Mouse (Mus musculus) neutrophil, adult 59 days (primary cell): ENCODE data around the gene Olfr904. TPM values are rescaled to one million over a fixed set of nuclear protein-coding genes. Genes with fewer than 3 reads are reported as not detected.

Experiments used
- total RNA-seq, 2 experiments: library from RNA; stranded (reverse); gene quantifications; 1 replicate in 1 of 2; 2 replicates in 1 of 2; pipeline ENCODE4 v1.2.4; 2023

Gene Olfr904
- not detected for total RNA-seq

DNA sequence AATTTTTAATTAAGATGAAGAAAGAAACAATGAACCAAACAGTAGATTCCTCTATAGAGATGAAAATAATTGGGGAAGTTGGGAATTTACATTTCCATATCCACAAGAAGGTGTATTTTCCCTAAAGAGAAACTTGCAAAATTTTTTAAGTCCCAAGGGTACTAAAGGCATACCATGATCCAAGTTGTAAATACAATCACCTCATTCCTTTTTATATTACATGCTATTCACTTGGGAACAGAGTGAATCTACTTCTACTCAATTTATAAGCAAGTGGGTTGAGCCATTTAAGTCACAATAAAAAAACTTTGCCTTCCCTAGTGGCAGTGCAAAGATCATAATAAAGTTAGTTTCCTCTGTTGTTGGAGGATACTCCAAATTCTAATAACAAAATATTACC lies at the start of gene Olfr904:
Olfr904 (plus strand) TSS at position 301 of the 400 bp plus-strand sequence.

DNA sequence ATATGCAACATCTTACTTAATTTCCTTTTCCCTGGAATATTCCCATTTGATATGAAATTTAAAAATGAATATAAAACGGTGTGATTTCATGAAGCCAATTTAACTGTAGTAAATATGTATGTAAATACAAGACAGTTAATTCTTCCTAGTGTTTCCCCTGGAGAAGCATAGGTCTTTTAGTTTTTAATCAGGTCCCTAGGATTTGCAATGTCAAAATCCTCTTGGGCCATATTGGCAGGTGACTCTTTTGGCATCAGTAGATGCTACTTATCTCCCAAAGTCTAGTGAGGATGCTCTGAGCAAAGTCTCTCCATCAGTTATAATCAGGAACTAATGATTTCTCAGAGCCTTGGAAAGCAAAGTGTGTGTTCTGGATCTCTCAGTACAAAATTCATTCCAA lies 33.8 kb upstream of the Olfr904 start, which contains the start of gene Olfr901:
Olfr901 (plus strand) TSS at position 301 of the 400 bp plus-strand sequence.

DNA sequence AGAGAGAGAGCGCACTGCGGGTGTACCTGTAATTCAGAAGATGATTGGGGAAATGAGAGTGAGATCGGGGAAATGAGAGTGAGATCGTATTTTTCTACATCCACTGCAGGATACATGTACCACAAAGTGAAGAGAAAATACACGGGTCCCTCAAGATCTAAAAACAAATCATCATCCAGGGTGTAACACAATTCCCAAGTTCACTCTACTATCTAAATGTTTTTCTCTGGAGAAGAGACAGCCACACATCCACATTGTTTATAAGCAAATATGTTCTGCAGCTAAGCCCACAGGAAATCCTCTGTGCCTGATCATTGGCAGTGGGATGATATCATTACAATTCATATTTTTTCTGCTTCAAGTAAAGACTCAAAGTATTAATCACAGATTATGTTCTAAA lies 15.6 kb upstream of the Olfr904 start, which contains the start of gene Olfr902:
Olfr902 (plus strand) TSS at position 301 of the 400 bp plus-strand sequence.

DNA sequence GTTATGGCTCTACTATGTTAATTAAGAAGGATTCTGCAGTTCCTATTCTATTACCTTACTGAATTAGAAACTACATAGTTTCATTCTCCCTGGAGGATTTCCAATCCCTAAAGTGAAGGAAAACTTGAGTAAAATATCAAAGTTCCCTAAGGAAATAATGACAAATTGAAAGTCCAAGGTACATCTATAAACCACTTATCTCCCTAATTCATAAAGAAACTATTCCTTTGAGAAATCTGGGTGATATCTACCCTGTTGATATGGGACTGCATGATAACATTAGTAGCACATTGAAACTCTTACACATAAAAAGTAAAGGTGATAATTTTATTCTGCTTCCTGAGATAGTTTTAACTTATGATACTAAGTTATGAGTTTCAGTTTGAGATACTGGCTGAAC lies 7.9 kb downstream of the Olfr904 start, which contains the start of gene Olfr905:
Olfr905 (plus strand) TSS at position 301 of the 400 bp plus-strand sequence.

DNA sequence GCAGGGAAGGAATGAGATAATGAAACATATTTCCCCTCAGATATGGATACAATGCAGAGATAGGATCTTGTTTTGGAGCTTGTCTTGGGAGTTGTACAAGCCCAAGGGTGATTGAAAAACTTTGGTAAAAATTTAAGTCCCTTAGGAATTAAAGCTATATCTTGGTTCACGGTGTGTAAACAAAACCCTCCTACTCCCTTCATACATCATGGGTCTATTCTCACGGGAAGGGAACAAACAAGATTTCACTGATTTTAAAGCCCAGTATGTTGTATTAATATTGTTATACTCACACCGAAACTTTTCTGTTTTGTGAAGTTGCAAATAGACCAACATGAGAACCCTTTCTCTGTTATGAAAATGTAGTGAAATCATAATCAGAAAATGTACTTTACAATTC lies 23.8 kb downstream of the Olfr904 start, which contains the start of gene Olfr906:
Olfr906 (plus strand) TSS at position 301 of the 400 bp plus-strand sequence.

GRCm38 (mm10) chr9:38495501-38495900 lies 32.6 kb downstream of the Olfr904 start, which contains the start of gene Olfr907:
Gene Olfr907, plus strand, starts transcription at chr9:38495801.

Other genes starting within 250 kb of the Olfr904 start
- not detected for gene Olfr894, start 245.1 kb upstream of the Olfr904 start, total RNA-seq
- gene Olfr143, start 210.4 kb upstream of the Olfr904 start, total RNA-seq: not detected
- not detected for gene Olfr895, start 195.3 kb upstream of the Olfr904 start, total RNA-seq
- gene Olfr896-ps1, start 172.0 kb upstream of the Olfr904 start, total RNA-seq: not detected
- not detected for gene Olfr25, start 134.1 kb upstream of the Olfr904 start, total RNA-seq
- not detected for gene Olfr898, start 114.7 kb upstream of the Olfr904 start, total RNA-seq
- gene Olfr250, start 96.2 kb upstream of the Olfr904 start, total RNA-seq: not detected
- gene Olfr251, start 86.1 kb upstream of the Olfr904 start, total RNA-seq: not detected
- not detected for gene Olfr147, start 61.4 kb upstream of the Olfr904 start, total RNA-seq
- gene Olfr901, start 33.7 kb upstream of the Olfr904 start, total RNA-seq: not detected
- not detected for gene Olfr902, start 15.5 kb upstream of the Olfr904 start, total RNA-seq
- gene Olfr905, start 8.0 kb downstream of the Olfr904 start, total RNA-seq: under 1 TPM in 1 of 2 experiments, not detected in 1; 0.09 TPM
- not detected for gene Olfr906, start 23.9 kb downstream of the Olfr904 start, total RNA-seq
- not detected for gene Olfr907, start 32.7 kb downstream of the Olfr904 start, total RNA-seq
- not detected for gene Olfr911-ps1, start 58.4 kb downstream of the Olfr904 start, total RNA-seq
- gene Olfr910, start 74.7 kb downstream of the Olfr904 start, total RNA-seq: not detected
- not detected for gene Olfr912, start 117.0 kb downstream of the Olfr904 start, total RNA-seq
- not detected for gene Olfr913, start 129.6 kb downstream of the Olfr904 start, total RNA-seq
- gene Olfr914, start 142.0 kb downstream of the Olfr904 start, total RNA-seq: not detected
- gene Olfr916, start 196.7 kb downstream of the Olfr904 start, total RNA-seq: not detected
- not detected for gene Olfr917, start 202.7 kb downstream of the Olfr904 start, total RNA-seq
- not detected for gene Olfr918, start 211.5 kb downstream of the Olfr904 start, total RNA-seq
- gene Olfr919, start 240.5 kb downstream of the Olfr904 start, total RNA-seq: not detected